Mouse (Mus musculus) macrophage (primary cell): Measurements from ENCODE around the gene Krt88. TPM values are rescaled to one million over a fixed set of nuclear protein-coding genes. Genes with fewer than 3 reads are reported as not detected.

Source experiments
- H3K27ac ChIP-seq: fragments of 350-480 bp; formaldehyde crosslinking; 2 replicates; pipeline ENCODE4 v1.9.0; 2021
- H3K36me3 ChIP-seq: fragments of 350-480 bp; formaldehyde crosslinking; 2 replicates; pipeline ENCODE4 v1.9.0; 2021; ENCODE audit errors: inconsistent target
- H3K4me3 ChIP-seq: fragments of 350-480 bp; formaldehyde crosslinking; 2 replicates; pipeline ENCODE4 v1.9.0; 2021; ENCODE audit errors: inconsistent target
- H3K79me2 ChIP-seq: fragments of 350-480 bp; formaldehyde crosslinking; 2 replicates; pipeline ENCODE4 v1.9.0; 2021; ENCODE audit errors: inconsistent target
- WGBS: methylation state at CpG from one replicate; pipeline ENCODE4 v1.1.7; 2026; ENCODE audit warnings: inconsistent platforms; ENCODE audit not compliant: missing documents; 5-methylcytosine and 5-hydroxymethylcytosine counted together
- polyA plus RNA-seq: library from polyadenylated mRNA; stranded (reverse); fragments of 250-400 nt; gene quantifications from 3 replicates; pipeline ENCODE4 v1.2.4, GENCODE M21; 2018; ENCODE audit warnings: inconsistent platforms
- total RNA-seq, 78 experiments: library from RNA; depleted of rRNA; stranded (reverse); fragments of 250-400 nt; gene quantifications; 1 replicate in 9 of 78; 2 replicates in 24 of 78; 3 replicates in 43 of 78; 4 replicates in 2 of 78; pipeline ENCODE4 v1.2.4; 2018; ENCODE audit warnings: inconsistent platforms in 56 of 78

Krt88 gene
- not detected for total RNA-seq (2018; cell fraction: chromatin; rRNA removed)
- not detected for total RNA-seq (2018; cell fraction: cytosol; rRNA removed)
- total RNA-seq (2018; cell fraction: nucleus; rRNA removed), result not detected
- not detected in 3 replicates for polyA plus RNA-seq

- no peak within 1 kb of the TSS for H3K27ac ChIP-seq
- H3K4me3 ChIP-seq, result no peak within 1 kb of the TSS
- H3K36me3 ChIP-seq, result no peaks in the 10 kb centered on the region
- 79% methylated on average over 2 of the region's 2 CpGs for WGBS
- no peaks in the 10 kb centered on the region for H3K79me2 ChIP-seq
These were observed at the start of gene Krt88 for GRCm38 (mm10) chr15:101447444-101447843. Gene Krt88 (plus strand): TSS chr15:101447744.

GRCm38 (mm10) chr15:101398269-101398668 is 49.3 kb upstream of the Krt88 start:
- no peaks in the 10 kb centered on the region for H3K79me2 ChIP-seq
- 54% methylated on average over 8 of the region's 8 CpGs for WGBS
- no peak overlapping the region for H3K4me3 ChIP-seq
- no peak overlapping the region for H3K27ac ChIP-seq
- H3K36me3 ChIP-seq, result no peaks in the 10 kb centered on the region

GRCm38 (mm10) chr15:101410775-101411174 is 36.8 kb upstream of the Krt88 start, which contains the start of gene Krt7:
Gene Krt7 (plus strand): TSS chr15:101411043.
- no peak within 1 kb of the TSS for H3K4me3 ChIP-seq
- no peak within 1 kb of the TSS for H3K27ac ChIP-seq
- no peaks in the 10 kb centered on the region for H3K79me2 ChIP-seq
- H3K36me3 ChIP-seq, result no peaks in the 10 kb centered on the region
- WGBS, result 0% methylated on average over 2 of the region's 2 CpGs

GRCm38 (mm10) chr15:101412188-101412587 is 35.4 kb upstream of the Krt88 start:
- H3K79me2 ChIP-seq, result no peaks in the 10 kb centered on the region
- no peak overlapping the region for H3K4me3 ChIP-seq
- WGBS, result 92% methylated on average over 31 of the region's 31 CpGs
- no peak overlapping the region for H3K27ac ChIP-seq
- H3K36me3 ChIP-seq, result no peaks in the 10 kb centered on the region

- Histone ChIP-seq H3K4me3 (no peak overlapping the region), H3K27ac (no peak overlapping the region), H3K36me3 (no peaks in the 10 kb centered on the region), H3K79me2 (no peaks in the 10 kb centered on the region)
- 73% methylated on average over 7 of the region's 7 CpGs for WGBS
These were observed 33.5 kb upstream of the Krt88 start for GRCm38 (mm10) chr15:101413916-101414635.

- WGBS, result 86% methylated on average over 11 of the region's 11 CpGs
- H3K36me3 ChIP-seq, result no peaks in the 10 kb centered on the region
- no peaks in the 10 kb centered on the region for H3K79me2 ChIP-seq
- no peak overlapping the region for H3K4me3 ChIP-seq
- H3K27ac ChIP-seq, result no peak overlapping the region
These were observed 32.6 kb upstream of the Krt88 start for GRCm38 (mm10) chr15:101414807-101415565.

- WGBS, result 82% methylated on average over 4 of the region's 4 CpGs
- Histone ChIP-seq H3K79me2 (no peaks in the 10 kb centered on the region), H3K27ac (no peak overlapping the region), H3K36me3 (no peaks in the 10 kb centered on the region), H3K4me3 (no peak overlapping the region)
These were observed 28.6 kb upstream of the Krt88 start for GRCm38 (mm10) chr15:101418950-101419349.

GRCm38 (mm10) chr15:101420903-101421302 is 26.6 kb upstream of the Krt88 start:
- no peaks in the 10 kb centered on the region for H3K36me3 ChIP-seq
- WGBS, result 90% methylated on average over 6 of the region's 6 CpGs
- no peak overlapping the region for H3K4me3 ChIP-seq
- H3K79me2 ChIP-seq, result no peaks in the 10 kb centered on the region
- no peak overlapping the region for H3K27ac ChIP-seq

- H3K27ac ChIP-seq, result no peak overlapping the region
- H3K4me3 ChIP-seq, result no peak overlapping the region
- 20% methylated on average over 5 of the region's 5 CpGs for WGBS
- no peaks in the 10 kb centered on the region for H3K79me2 ChIP-seq
- H3K36me3 ChIP-seq, result no peaks in the 10 kb centered on the region
These were observed 22.6 kb upstream of the Krt88 start for GRCm38 (mm10) chr15:101424914-101425313.

GRCm38 (mm10) chr15:101436611-101437010 is 10.9 kb upstream of the Krt88 start:
- Histone ChIP-seq H3K4me3 (no peak overlapping the region), H3K79me2 (no peaks in the 10 kb centered on the region), H3K27ac (no peak overlapping the region), H3K36me3 (no peaks in the 10 kb centered on the region)
- WGBS, result 64% methylated on average over 5 of the region's 7 CpGs

- Histone ChIP-seq H3K36me3 (no peaks in the 10 kb centered on the region), H3K79me2 (no peaks in the 10 kb centered on the region), H3K4me3 (no peak within 1 kb of the TSS), H3K27ac (no peak within 1 kb of the TSS)
- 11% methylated on average over 34 of the region's 34 CpGs for WGBS
These were observed 9.0 kb upstream of the Krt88 start, which contains the start of gene Krt87 for GRCm38 (mm10) chr15:101438555-101438954. Gene Krt87 (minus strand): TSS chr15:101438804.

- no peaks in the 10 kb centered on the region for H3K36me3 ChIP-seq
- no peak overlapping the region for H3K27ac ChIP-seq
- H3K79me2 ChIP-seq, result no peaks in the 10 kb centered on the region
- 90% methylated on average over 4 of the region's 4 CpGs for whole genome bisulfite sequencing
- no peak overlapping the region for H3K4me3 ChIP-seq
These were observed 6.7 kb upstream of the Krt88 start for GRCm38 (mm10) chr15:101440837-101441236.

- 82% methylated on average over 11 of the region's 11 CpGs for WGBS
- H3K36me3 ChIP-seq, result no peaks in the 10 kb centered on the region
- H3K79me2 ChIP-seq, result no peaks in the 10 kb centered on the region
- H3K4me3 ChIP-seq, result no peak overlapping the region
- H3K27ac ChIP-seq, result no peak overlapping the region
These were observed 972 bp upstream of the Krt88 start for GRCm38 (mm10) chr15:101446572-101446971.

- WGBS, result 12% methylated on average over 12 of the region's 13 CpGs
- no peak overlapping the region for H3K4me3 ChIP-seq
- H3K36me3 ChIP-seq, result no peaks in the 10 kb centered on the region
- no peak overlapping the region for H3K27ac ChIP-seq
- no peaks in the 10 kb centered on the region for H3K79me2 ChIP-seq
These were observed 5.7 kb downstream of the Krt88 start for GRCm38 (mm10) chr15:101453093-101453736.
